Comparison of ENCODE assay signal across 9 mouse cellular contexts in the genomic region with DNA sequence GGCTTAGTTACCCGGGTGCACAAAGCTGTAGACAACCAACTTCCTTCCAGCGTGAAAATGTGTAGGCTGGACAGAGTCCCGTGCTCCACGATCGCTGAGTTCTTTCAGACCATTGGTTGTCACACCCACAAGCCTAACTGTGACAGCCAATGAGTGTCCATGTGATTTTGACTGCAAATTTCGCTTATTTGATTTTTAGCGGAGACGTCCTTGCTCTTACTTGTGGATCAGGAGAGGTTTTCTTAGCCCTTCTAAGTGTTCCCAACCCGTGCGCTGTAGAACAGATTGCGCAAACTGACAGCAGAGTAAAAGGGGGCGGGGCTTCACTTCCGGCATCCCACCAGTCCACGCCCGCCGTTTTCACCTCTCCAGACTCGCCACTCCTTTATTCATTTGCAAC. TPM values are rescaled to one million over a fixed set of nuclear protein-coding genes. Genes with fewer than 3 reads are reported as not detected.
A peak's percentile ranks its signal among the peaks of the same experiment; 100 is the strongest.
DNase-seq lines count a peak whose midpoint lies in the region; ATAC-seq and TF ChIP-seq lines count a peak whose summit lies in the region.
"Had no signal": no experiment of that assay in that cellular context is flagged by ENCODE, and none has a peak within 500 bp of the region (broad histone marks: within the 10 kb centered on the region; RNA-seq: fewer than 3 reads in every experiment).

No protein-coding gene starts in this region.

- H3K36me3 ChIP-seq in heart, embryonic 13.5 days = no peaks in the 10 kb centered on the region
- no peaks in the 10 kb centered on the region for H3K36me3 ChIP-seq in stomach, postnatal 0 days (ENCODE audit: control insufficient read depth, insufficient read depth, low read length)

- peaks cover 40% of the 10 kb centered on the region for H3K27me3 ChIP-seq in heart, embryonic 13.5 days (replicated peaks)
- no peaks in the 10 kb centered on the region for H3K27me3 ChIP-seq in stomach, postnatal 0 days (ENCODE audit: control insufficient read depth, insufficient read depth, low read length)
- H3K27me3 ChIP-seq: Patski had no signal

- WGBS in heart, embryonic 13.5 days = 2% methylated on average over 17 of the region's 17 CpGs
- WGBS in stomach, postnatal 0 days = 3% methylated on average over 17 of the region's 17 CpGs

- H3K4me1 ChIP-seq in heart, embryonic 13.5 days = peaks cover 33% of the 10 kb centered on the region
- H3K4me1 ChIP-seq in stomach, postnatal 0 days (replicated peaks; ENCODE audit: control insufficient read depth, insufficient read depth) = no peaks in the 10 kb centered on the region

- no peak overlapping the region for H3K27ac ChIP-seq in gastrocnemius, adult 2 months
- H3K27ac ChIP-seq in heart, embryonic 13.5 days (replicated peaks) = peak overlapping the region; percentile 48; the same call in 1 of the 2 replicates
- no peak overlapping the region for H3K27ac ChIP-seq in stomach, postnatal 0 days (replicated peaks)

- TF ChIP-seq EP300 in stomach, postnatal 0 days (optimal IDR thresholded peaks at IDR 0.05) = no peak

- intact Hi-C loops in gastrocnemius, adult 2 months (cut with DNase I) = no loop called here
- intact Hi-C loops in gastrocnemius, postnatal 36 days (cut with DNase I) = no loop called here

- H3K4me2 ChIP-seq in heart, embryonic 13.5 days = peak overlapping the region; percentile 75
- peak overlapping the region; percentile 44 for H3K4me2 ChIP-seq in stomach, postnatal 0 days (replicated peaks; ENCODE audit: low read depth)

- ATAC-seq in heart, embryonic 13.5 days (ENCODE audit: extremely low read depth, insufficient number of reproducible peaks, low FRiP score, low TSS enrichment) = no peak
- peak; percentile 46; the same call in 1 of the 2 replicates for ATAC-seq in stomach, postnatal 0 days (ENCODE audit: low FRiP score, low TSS enrichment)
- ATAC-seq: Patski had no signal

- DNase-seq in gastrocnemius, adult 2 months = peak; percentile 46
- DNase-seq in gastrocnemius, postnatal 36 days = no peak
- peak; percentile 48 to 73 for DNase-seq in adrenal gland, postnatal 36 days
- peak; percentile 46 for DNase-seq in kidney, postnatal 14 days
- peak; percentile 59 to 68 for DNase-seq in lung, postnatal 4 days
- peak; percentile 45 for DNase-seq in stomach, postnatal 0 days (ENCODE audit: low spot score)
- DNase-seq in urinary bladder, adult 18-20 months (ENCODE audit: low spot score in 2 of 2) = no peak

- peak overlapping the region; percentile 54 for H3K9ac ChIP-seq in heart, embryonic 13.5 days
- no peak overlapping the region for H3K9ac ChIP-seq in stomach, postnatal 0 days (ENCODE audit: low read length)

- no peaks in the 10 kb centered on the region for H3K9me3 ChIP-seq in heart, embryonic 13.5 days
- no peaks in the 10 kb centered on the region for H3K9me3 ChIP-seq in stomach, postnatal 0 days (ENCODE audit: control insufficient read depth, low read length)

- TF ChIP-seq CTCF in gastrocnemius, adult 2 months (IDR thresholded peaks at IDR 0.05) = no peak
- TF ChIP-seq CTCF in stomach, postnatal 0 days (IDR thresholded peaks at IDR 0.05; ENCODE audit: low read depth) = no peak

- peak overlapping the region; percentile 66 for H3K4me3 ChIP-seq in gastrocnemius, adult 2 months
- H3K4me3 ChIP-seq in heart, embryonic 13.5 days = peak overlapping the region; percentile 55
- peak overlapping the region; percentile 18; the same call in 1 of the 2 replicates for H3K4me3 ChIP-seq in stomach, postnatal 0 days (ENCODE audit: low read depth, low read length)

RNA-seq across cellular contexts. Expression of gene Prnd, which starts 4.6 kb away (rescaled TPM):
- under 1 TPM; 0.08 to 0.15 TPM for total RNA-seq in gastrocnemius, adult 2 months (2021)
- total RNA-seq in gastrocnemius, postnatal 36 days (2021) = under 1 TPM; 0.39 to 0.84 TPM
- total RNA-seq in adrenal gland, postnatal 36 days (2021) = under 1 TPM; 0.20 to 0.70 TPM
- polyA plus RNA-seq in heart, embryonic 13.5 days (2015; fragmentation: Nextera tagmentation; extraction: Ambion mirVana) = 18.4 and 19.0 TPM in 2 replicates
- 16.3 and 22.8 TPM in 2 replicates for polyA plus RNA-seq in stomach, postnatal 0 days (2015; fragmentation: Nextera tagmentation; extraction: Ambion mirVana)

RNA-seq across cellular contexts. Expression of gene Prn, which starts 45.5 kb away (rescaled TPM):
- total RNA-seq in gastrocnemius, adult 2 months (2021) = under 1 TPM in 1 of 2 experiments, not detected in 1; 0.11 TPM
- total RNA-seq in gastrocnemius, postnatal 36 days (2021) = under 1 TPM; 0.15 to 0.39 TPM
- under 1 TPM in 1 of 2 experiments, not detected in 1; 0.13 TPM for total RNA-seq in adrenal gland, postnatal 36 days (2021)
- polyA plus RNA-seq in heart, embryonic 13.5 days (2015; fragmentation: Nextera tagmentation; extraction: Ambion mirVana) = not detected in 2 replicates
- polyA plus RNA-seq in stomach, postnatal 0 days (2015; fragmentation: Nextera tagmentation; extraction: Ambion mirVana) = 0.17 TPM in 2 replicates
- polyA plus RNA-seq: Patski had no signal

RNA-seq across cellular contexts. Expression of gene Prnp, which starts 45.5 kb away (rescaled TPM):
- total RNA-seq in gastrocnemius, adult 2 months (2021) = 10 to 100 TPM; 79.9 to 89.5 TPM
- 10 to 100 TPM; 69.7 to 94.8 TPM for total RNA-seq in gastrocnemius, postnatal 36 days (2021)
- 100 to 1,000 TPM in 1 of 2 experiments, 10 to 100 TPM in 1; 90.8 to 126 TPM for total RNA-seq in adrenal gland, postnatal 36 days (2021)
- 82.0 and 91.8 TPM in 2 replicates for polyA plus RNA-seq in heart, embryonic 13.5 days (2015; fragmentation: Nextera tagmentation; extraction: Ambion mirVana)
- 87.5 and 102 TPM in 2 replicates for polyA plus RNA-seq in stomach, postnatal 0 days (2015; fragmentation: Nextera tagmentation; extraction: Ambion mirVana)

Comparison
In these comparisons a context has a peak if more than half of its experiments do, and no peak if none do; other contexts are left out.
1. DNase-seq: peak in gastrocnemius, adult 2 months (single experiment), adrenal gland, postnatal 36 days (2 of 2), kidney, postnatal 14 days (single experiment), lung, postnatal 4 days (2 of 2) and stomach, postnatal 0 days (single experiment); none in gastrocnemius, postnatal 36 days (0 of 2) and urinary bladder, adult 18-20 months (0 of 2).
2. Peak in every context shown above with its lines, with median percentiles within 50 percentile points of each other: H3K4me3 ChIP-seq.